Mouse (Mus musculus) liver, embryonic 11.5 days (tissue): ENCODE results near the gene Zic2. TPM values are rescaled to one million over a fixed set of nuclear protein-coding genes. Genes with fewer than 3 reads are reported as not detected.
A peak's percentile ranks its signal among the peaks of the same experiment; 100 is the strongest.

ENCODE experiments used
- ATAC-seq: fragments of 200-750 bp; cut with Nextera tagmentation; replicated peaks from 2 replicates; pipeline ENCODE4 v1.8.0; 2017; ENCODE audit warnings: moderate number of reproducible peaks, mild to moderate bottlenecking, moderate TSS enrichment, moderate library complexity; ENCODE audit not compliant: low FRiP score
- DNase-seq: peaks from one replicate; pipeline ENCODE4 v3.0.0-alpha.2; 2017; ENCODE audit warnings: low spot score
- H3K27ac ChIP-seq: fragments of 300-500 bp; sonication (generic); 2 replicates; pipeline ENCODE4 v1.5.1; 2014; ENCODE audit warnings: mild to moderate bottlenecking, low read depth, low read length, control low read depth
- H3K27me3 ChIP-seq: fragments of 300-500 bp; sonication (generic); replicated peaks from 2 replicates; pipeline ENCODE4 v1.6.1; 2014; ENCODE audit warnings: low read length, mixed read lengths; ENCODE audit not compliant: control insufficient read depth, insufficient read depth
- H3K36me3 ChIP-seq: fragments of 300-500 bp; sonication (generic); 2 replicates; pipeline ENCODE4 v1.6.1; 2014; ENCODE audit warnings: mild to moderate bottlenecking, low read length, moderate library complexity, mixed read lengths; ENCODE audit not compliant: control insufficient read depth, insufficient read depth
- H3K4me1 ChIP-seq: fragments of 300-500 bp; sonication (generic); replicated peaks from 2 replicates; pipeline ENCODE4 v1.6.1; 2014; ENCODE audit warnings: low read length, mixed read lengths; ENCODE audit not compliant: control insufficient read depth, insufficient read depth
- H3K4me2 ChIP-seq: fragments of 300-500 bp; sonication (generic); 2 replicates; pipeline ENCODE4 v1.6.1; 2014; ENCODE audit warnings: mild to moderate bottlenecking, control low read depth, moderate library complexity
- H3K4me3 ChIP-seq: fragments of 300-500 bp; sonication (generic); 2 replicates; pipeline ENCODE4 v1.5.1; 2014; ENCODE audit warnings: low read depth, low read length, control low read depth
- H3K9ac ChIP-seq: fragments of 300-500 bp; sonication (generic); 2 replicates; pipeline ENCODE4 v1.6.1; 2014; ENCODE audit warnings: low read depth, low read length, control low read depth
- H3K9me3 ChIP-seq: fragments of 300-500 bp; sonication (generic); 2 replicates; pipeline ENCODE4 v1.6.1; 2016; ENCODE audit warnings: low read length, inconsistent platforms, mixed read lengths; ENCODE audit not compliant: control insufficient read depth
- WGBS: fragments of 180-500 bp; shearing (Covaris S2); extraction: QIAGEN DNeasy Blood & Tissue Kit; methylation state at CpG from one replicate; pipeline ENCODE4 v1.1.7; 2014; 5-methylcytosine and 5-hydroxymethylcytosine counted together
- polyA plus RNA-seq: library from polyadenylated mRNA; unstranded; fragments of >200 nt; fragmentation: Nextera tagmentation; extraction: Ambion mirVana; gene quantifications from 2 replicates; pipeline ENCODE4 v1.2.1, GENCODE M21; 2014

Gene Zic2
- not detected in 2 replicates for polyA plus RNA-seq

DNA sequence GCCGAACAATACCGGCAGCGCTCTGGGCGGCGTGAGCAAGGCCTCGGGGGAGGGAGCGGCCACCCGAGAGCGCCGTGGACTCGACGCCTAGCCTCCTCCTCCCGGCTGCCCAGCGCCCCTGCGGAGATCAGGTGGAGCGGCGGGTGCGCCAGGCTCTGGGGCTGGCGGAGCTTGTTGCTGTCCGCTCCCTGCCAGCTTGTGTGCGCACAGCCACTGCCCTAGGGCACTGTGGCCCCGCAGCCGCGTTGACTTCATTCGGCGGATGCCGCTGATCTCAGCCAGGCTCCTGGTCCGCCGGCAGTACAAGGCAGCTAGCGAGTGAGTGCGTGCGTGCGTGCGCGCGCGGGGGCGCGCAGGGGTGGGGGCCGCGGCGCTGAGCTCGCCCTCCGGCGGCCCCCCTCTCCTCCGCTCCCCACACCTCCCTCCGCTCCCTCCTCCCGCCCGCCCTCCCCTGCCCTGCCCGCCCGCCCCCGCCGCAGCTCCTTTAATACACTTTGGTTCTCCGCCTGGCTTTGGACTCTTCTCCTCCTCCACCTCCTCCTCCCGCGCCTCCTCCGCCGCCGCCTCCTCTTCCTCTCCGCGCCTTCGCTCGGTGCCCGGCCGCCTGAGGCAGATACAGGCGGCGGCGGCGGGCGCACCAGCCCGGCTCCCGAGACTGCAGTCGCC is at the start of gene Zic2:
Gene Zic2 (plus strand): TSS at position 545 of the 666 bp plus-strand sequence.
- WGBS = under 1% methylated on average over 53 of the region's 73 CpGs
- peaks cover 7% of the 10 kb centered on the region; the same call in 1 of the 2 replicates for H3K4me1 ChIP-seq
- peak within 1 kb of the TSS; percentile 44 for H3K4me3 ChIP-seq
- ATAC-seq (peak; percentile 9; the same call in 1 of the 2 replicates), DNase-seq (peak; percentile 57)
- H3K9me3 ChIP-seq = no peaks in the 10 kb centered on the region
- no peak within 1 kb of the TSS for H3K27ac ChIP-seq
- no peaks in the 10 kb centered on the region for H3K36me3 ChIP-seq
- H3K9ac ChIP-seq = no peak within 1 kb of the TSS
- peaks cover 100% of the 10 kb centered on the region for H3K27me3 ChIP-seq
- H3K4me2 ChIP-seq = peak within 1 kb of the TSS; percentile 62

DNA sequence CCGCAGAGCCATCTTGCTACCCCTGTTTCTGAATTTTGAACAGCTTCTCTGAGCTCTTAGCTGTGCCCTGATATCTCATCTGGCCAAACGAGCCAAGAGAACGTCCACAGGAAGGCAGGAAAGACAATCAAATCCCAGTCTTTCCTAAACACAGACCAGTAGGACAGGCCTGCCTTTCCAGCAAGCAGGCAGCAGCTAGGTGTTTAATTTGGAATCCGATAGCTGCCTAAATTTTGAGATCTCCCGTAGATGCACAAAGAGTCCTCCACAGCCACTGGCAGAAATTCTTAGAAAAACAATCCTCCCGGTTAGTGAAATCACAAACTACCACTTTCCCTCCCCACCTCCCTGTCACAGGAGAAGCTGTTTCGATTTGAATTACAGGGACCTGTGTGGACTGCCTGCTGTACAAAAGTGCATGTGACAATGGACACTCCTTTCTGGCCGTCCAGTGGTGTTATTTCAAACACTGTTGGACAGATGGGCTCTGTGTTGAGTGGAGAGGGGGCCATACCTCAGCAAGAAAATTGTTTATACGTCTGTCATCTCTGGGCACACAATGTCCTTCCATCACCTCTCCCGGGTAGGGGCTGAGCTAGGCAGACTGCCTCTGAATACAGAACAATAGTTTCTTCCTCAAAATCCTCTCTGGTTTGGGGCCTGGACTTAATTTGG is 48.6 kb upstream of the Zic2 start:
- Histone ChIP-seq H3K4me1 (no peaks in the 10 kb centered on the region), H3K36me3 (no peaks in the 10 kb centered on the region), H3K4me3 (no peak overlapping the region), H3K27me3 (no peaks in the 10 kb centered on the region; the same call in 1 of the 2 replicates), H3K9me3 (no peaks in the 10 kb centered on the region), H3K4me2 (no peak overlapping the region), H3K27ac (no peak overlapping the region), H3K9ac (no peak overlapping the region)
- DNase-seq (no peak), ATAC-seq (no peak)
- WGBS = 66% methylated on average over 10 of the region's 10 CpGs

DNA sequence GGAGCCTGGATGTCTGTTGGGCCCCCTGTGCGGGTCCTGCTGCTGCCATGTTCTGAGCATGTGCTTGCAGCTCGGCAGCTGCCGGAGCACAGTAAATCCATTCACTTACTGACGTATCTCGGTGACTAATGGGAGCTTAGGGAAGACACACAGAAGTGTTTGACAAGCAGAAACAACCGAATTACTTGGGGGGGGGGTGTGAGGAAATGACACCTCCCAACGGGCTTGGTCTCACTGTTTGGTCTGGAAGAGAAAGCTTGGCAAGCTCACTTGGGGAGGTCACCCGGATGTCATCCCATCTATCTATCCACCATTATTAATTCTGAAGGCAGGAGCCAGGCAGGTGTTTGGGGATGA is 48.1 kb upstream of the Zic2 start:
- H3K4me3 ChIP-seq = no peak overlapping the region
- no peak for DNase-seq
- no peaks in the 10 kb centered on the region for H3K36me3 ChIP-seq
- no peaks in the 10 kb centered on the region; the same call in 1 of the 2 replicates for H3K27me3 ChIP-seq
- no peaks in the 10 kb centered on the region for H3K4me1 ChIP-seq
- H3K4me2 ChIP-seq = no peak overlapping the region
- H3K27ac ChIP-seq = no peak overlapping the region
- H3K9me3 ChIP-seq = no peaks in the 10 kb centered on the region
- no peak overlapping the region for H3K9ac ChIP-seq
- WGBS = 75% methylated on average over 8 of the region's 8 CpGs
- ATAC-seq = no peak

DNA sequence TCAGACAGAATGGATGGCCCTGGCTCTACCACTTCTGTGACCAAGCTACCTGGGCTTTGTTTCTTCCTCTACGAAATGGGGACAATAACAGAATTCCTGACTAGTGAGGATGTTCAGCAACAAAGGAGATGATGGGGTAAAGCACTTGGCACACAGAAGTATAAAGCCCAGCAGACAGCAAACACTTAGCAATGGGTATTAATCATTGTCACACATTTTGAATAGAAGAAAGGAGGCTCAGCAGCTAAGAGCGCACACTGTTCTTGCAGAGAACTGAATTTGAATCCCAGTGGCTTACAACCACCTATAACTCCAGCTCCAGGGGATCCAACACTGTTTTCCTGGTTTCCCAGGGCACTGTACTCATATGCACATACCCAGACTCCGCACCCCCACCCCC is 47.6 kb upstream of the Zic2 start:
- Histone ChIP-seq H3K36me3 (no peaks in the 10 kb centered on the region), H3K4me3 (no peak overlapping the region), H3K27me3 (no peaks in the 10 kb centered on the region; the same call in 1 of the 2 replicates), H3K4me1 (no peaks in the 10 kb centered on the region), H3K9ac (no peak overlapping the region), H3K4me2 (no peak overlapping the region), H3K27ac (no peak overlapping the region), H3K9me3 (no peaks in the 10 kb centered on the region)
- ATAC-seq (no peak), DNase-seq (no peak)
- WGBS = 79% methylated on average over 3 of the region's 3 CpGs

DNA sequence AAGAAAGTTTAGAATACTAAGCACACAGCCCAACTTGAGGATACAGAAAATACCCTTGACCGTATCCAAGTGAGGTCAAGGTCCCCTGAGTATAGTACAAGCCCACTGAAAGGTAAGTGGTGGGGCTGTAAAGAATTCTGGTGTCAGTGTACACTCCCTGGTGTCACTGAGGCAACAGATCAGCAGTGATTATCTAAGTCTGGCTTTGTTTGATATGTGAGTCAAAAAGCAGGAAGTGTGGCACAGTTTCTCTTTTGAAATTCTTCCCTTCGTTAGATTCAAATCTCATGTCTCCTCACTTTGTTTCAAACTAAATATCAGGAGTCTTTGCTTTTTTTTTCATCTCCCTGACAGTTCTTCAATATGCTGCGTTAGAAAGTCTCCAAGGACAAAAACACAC is 42.7 kb upstream of the Zic2 start:
- Histone ChIP-seq H3K4me2 (no peak overlapping the region), H3K9me3 (no peaks in the 10 kb centered on the region), H3K4me3 (no peak overlapping the region), H3K9ac (no peak overlapping the region), H3K27me3 (no peaks in the 10 kb centered on the region), H3K27ac (no peak overlapping the region), H3K4me1 (no peaks in the 10 kb centered on the region), H3K36me3 (no peaks in the 10 kb centered on the region)
- 58% methylated on average over 3 of the region's 3 CpGs for WGBS
- ATAC-seq (no peak), DNase-seq (no peak)

DNA sequence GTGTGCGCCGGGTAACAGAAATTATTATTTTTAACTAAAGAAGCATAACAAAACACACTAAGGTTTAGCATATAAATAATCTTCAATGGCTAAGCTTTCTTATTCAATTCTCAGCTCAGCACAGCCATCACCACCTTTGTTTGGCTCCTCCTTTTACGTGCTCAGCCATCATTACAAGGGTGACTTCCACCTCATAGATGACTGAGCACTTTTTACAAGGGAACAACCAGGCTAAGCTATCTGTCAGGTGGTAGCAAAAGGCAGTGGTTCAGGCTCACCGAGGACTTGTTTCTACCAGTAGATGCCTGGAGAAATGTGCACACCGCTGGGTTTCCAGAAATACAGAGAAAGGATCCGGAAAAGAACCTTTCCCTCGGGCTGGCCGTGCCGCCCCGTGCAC is 41.2 kb upstream of the Zic2 start:
- no peaks in the 10 kb centered on the region for H3K9me3 ChIP-seq
- DNase-seq = no peak
- no peaks in the 10 kb centered on the region for H3K4me1 ChIP-seq

DNA sequence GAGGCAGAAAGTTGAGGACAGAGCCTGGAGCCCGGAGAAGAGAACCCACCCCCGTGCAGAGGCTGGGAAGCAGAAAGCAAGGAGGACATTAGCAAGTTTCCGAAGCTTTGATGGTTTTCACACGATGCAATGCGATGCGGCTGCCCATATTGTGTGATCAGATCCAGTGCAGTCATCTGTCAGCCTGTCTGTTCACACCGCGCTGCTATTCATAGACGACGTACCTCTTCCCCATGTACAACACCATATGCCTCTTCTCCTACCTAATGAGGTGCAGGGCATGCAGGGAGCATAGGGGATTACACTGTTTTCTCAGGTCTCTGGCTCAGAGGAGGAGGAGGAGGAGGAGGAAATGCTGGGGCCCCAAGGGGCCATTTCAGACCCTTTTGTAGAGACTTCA is 38.4 kb upstream of the Zic2 start:
- WGBS = 66% methylated on average over 10 of the region's 10 CpGs
- Histone ChIP-seq H3K36me3 (no peaks in the 10 kb centered on the region), H3K4me3 (no peak overlapping the region), H3K9ac (no peak overlapping the region), H3K27ac (no peak overlapping the region), H3K27me3 (no peaks in the 10 kb centered on the region), H3K4me2 (no peak overlapping the region), H3K9me3 (no peaks in the 10 kb centered on the region), H3K4me1 (no peaks in the 10 kb centered on the region)
- DNase-seq = no peak
- ATAC-seq = no peak

More for the DNA sequence above, 41.2 kb upstream of the Zic2 start:
- Histone ChIP-seq H3K27ac (no peak overlapping the region), H3K4me2 (no peak overlapping the region), H3K4me3 (no peak overlapping the region), H3K27me3 (no peaks in the 10 kb centered on the region), H3K36me3 (no peaks in the 10 kb centered on the region), H3K9ac (no peak overlapping the region)
- ATAC-seq = no peak
- 83% methylated on average over 10 of the region's 10 CpGs for WGBS

DNA sequence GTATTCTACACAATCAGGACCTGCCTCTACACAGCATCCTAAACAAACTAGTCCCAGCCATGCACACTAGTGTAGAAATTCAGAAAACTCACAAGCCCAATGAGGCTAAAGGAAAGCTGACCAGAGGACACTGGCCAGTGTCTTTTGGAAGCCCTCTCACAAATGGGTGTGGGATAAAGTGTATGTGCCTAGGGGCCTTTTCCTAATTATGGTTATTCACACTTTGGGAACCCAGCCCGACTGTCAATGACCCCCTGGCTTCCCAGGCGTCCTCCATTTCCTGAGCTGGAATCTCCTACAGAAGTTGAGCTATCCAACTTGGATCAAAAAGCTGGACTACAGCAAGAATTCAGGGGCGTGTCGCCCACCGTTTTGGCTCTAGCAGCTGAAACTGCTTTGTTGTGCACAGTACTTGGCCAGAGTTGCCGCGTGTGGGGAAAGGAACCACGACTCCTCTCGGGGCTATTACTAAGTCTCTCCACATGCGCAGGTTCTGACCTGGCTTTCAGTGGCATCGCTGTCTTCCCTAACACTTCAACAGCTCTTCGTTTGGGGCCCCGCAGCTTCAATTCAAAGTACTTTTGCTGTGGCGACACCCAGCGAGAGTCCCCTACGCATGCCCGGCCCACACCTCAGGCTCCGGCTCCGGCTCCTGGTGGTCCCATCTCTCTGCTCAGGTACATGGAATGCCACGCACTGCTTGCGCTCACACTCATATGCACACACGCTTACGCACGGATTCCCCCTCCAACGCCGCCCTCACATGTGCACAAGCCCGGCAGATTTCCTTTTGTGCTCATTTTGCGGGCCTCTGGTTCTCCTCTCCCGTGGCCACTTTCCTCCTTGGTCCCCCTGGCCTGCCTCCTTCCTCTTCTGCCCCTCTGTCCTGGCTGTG is 25.4 kb upstream of the Zic2 start:
- no peak overlapping the region for H3K9ac ChIP-seq
- 7% methylated on average over 29 of the region's 29 CpGs for WGBS
- DNase-seq = no peak
- H3K4me2 ChIP-seq = peak overlapping the region; percentile 50
- H3K27me3 ChIP-seq = peaks cover 73% of the 10 kb centered on the region
- no peak for ATAC-seq
- no peak overlapping the region for H3K27ac ChIP-seq
- H3K9me3 ChIP-seq = no peaks in the 10 kb centered on the region
- peaks cover 2% of the 10 kb centered on the region for H3K4me1 ChIP-seq
- H3K36me3 ChIP-seq = no peaks in the 10 kb centered on the region
- peak overlapping the region; percentile 28 for H3K4me3 ChIP-seq
